Comparison of ENCODE assay signal across 8 mouse cellular contexts in the genomic region with DNA sequence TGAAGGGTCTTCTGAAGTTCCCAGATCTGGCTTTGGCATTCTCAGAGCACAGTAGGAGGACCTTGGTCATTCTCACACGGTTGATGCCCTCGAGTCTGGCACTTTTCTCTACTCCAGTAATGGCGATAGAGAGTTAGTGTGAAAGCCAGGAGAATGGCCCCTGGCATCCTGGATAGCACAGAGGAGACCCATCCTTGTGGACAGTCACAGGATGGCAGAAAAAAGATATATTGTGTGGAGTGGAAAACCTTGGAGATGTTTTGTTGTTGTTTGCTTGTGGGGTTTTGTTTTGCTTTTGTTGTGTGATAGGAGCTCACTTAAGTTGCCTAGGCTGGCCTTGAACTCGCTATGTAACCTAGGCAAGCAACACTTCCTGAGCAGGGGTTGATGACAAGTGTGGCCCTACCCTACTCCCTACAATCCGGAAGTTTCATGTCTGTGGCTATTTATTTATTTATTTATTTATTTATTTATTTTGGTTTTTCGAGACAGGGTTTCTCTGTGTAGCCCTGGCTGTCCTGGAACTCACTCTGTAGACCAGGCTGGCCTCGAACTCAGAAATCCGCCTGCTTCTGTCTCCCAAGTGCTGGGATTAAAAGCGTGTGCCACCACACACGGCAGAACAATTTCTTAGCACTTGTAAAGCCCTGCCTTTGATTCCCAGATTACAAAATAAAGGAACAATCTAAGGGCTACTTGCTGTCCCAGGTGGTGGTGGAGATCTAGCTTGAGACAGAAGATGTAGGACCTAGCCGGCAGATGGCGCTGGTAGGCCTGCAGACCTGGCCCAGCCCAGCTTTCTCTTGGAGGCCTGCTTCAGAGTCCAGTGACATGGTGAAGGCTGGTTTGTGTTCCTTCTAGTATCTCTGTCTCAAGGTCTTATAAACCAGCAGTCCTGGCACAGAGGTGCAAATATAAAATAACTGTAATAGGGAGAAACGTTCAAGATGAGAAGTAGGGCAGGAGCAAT. TPM values are rescaled to one million over a fixed set of nuclear protein-coding genes. Genes with fewer than 3 reads are reported as not detected.
DNase-seq lines count a peak whose midpoint lies in the region; ATAC-seq and TF ChIP-seq lines count a peak whose summit lies in the region.
"Had no signal": no experiment of that assay in that cellular context is flagged by ENCODE, and none has a peak within 500 bp of the region (broad histone marks: within the 10 kb centered on the region; RNA-seq: fewer than 3 reads in every experiment).

No protein-coding gene starts in this region.

- H3K4me3 ChIP-seq in hindbrain, embryonic 15.5 days, result no peak overlapping the region
- no peak overlapping the region for H3K4me3 ChIP-seq in midbrain, embryonic 11.5 days (ENCODE audit: low read depth, low read length)
- H3K4me3 ChIP-seq in small intestine, adult 2 months (ENCODE audit: low read depth, low read length), result no peak overlapping the region

- peak; percentile 88 for DNase-seq in ZHBTc4 (ENCODE audit: low read depth, low spot score)
- peak; percentile 76 for DNase-seq in cerebellum, adult 8-10 months
- DNase-seq in left cerebral cortex, postnatal 25 days (ENCODE audit: low spot score in 2 of 2), result peak; percentile 64 to 70
- DNase-seq in midbrain, embryonic 11.5 days (ENCODE audit: low spot score, missing footprints), result peak; percentile 95

- no peak overlapping the region for H3K27ac ChIP-seq in hindbrain, embryonic 15.5 days (replicated peaks)
- H3K27ac ChIP-seq in midbrain, embryonic 11.5 days (ENCODE audit: low read depth, low read length), result no peak overlapping the region
- no peak overlapping the region for H3K27ac ChIP-seq in small intestine, adult 2 months (ENCODE audit: insufficient read depth, low read depth, low read length)

- H3K36me3 ChIP-seq in hindbrain, embryonic 15.5 days, result no peaks in the 10 kb centered on the region
- H3K36me3 ChIP-seq in midbrain, embryonic 11.5 days (ENCODE audit: control insufficient read depth, insufficient read depth, low read length), result no peaks in the 10 kb centered on the region
- H3K36me3 ChIP-seq in small intestine, adult 2 months (ENCODE audit: control insufficient read depth, insufficient read depth, low read length), result no peaks in the 10 kb centered on the region

- TF ChIP-seq CTCF in small intestine, adult 2 months (IDR thresholded peaks at IDR 0.05; ENCODE audit: extremely low read depth, insufficient read length, insufficient replicate concordance, low read depth, low read length), result peak; percentile 88

- H3K27me3 ChIP-seq in hindbrain, embryonic 15.5 days, result no peaks in the 10 kb centered on the region
- H3K27me3 ChIP-seq in midbrain, embryonic 11.5 days (ENCODE audit: control insufficient read depth, insufficient read depth, low read length), result no peaks in the 10 kb centered on the region
- H3K27me3 ChIP-seq in small intestine, adult 2 months (ENCODE audit: control insufficient read depth, insufficient read depth, low read length), result no peaks in the 10 kb centered on the region

- H3K4me2 ChIP-seq in hindbrain, embryonic 15.5 days, result no peak overlapping the region
- H3K4me2 ChIP-seq in midbrain, embryonic 11.5 days, result no peak overlapping the region

- intact Hi-C loops in left cerebral cortex, postnatal 25 days (cut with DNase I), result loop anchor here (2.0 to 5.0 kb wide), 4 partner anchors 41 to 165 kb away; no protein-coding TSS in a partner anchor

- H3K4me1 ChIP-seq in hindbrain, embryonic 15.5 days (replicated peaks), result no peaks in the 10 kb centered on the region
- H3K4me1 ChIP-seq in midbrain, embryonic 11.5 days (ENCODE audit: control insufficient read depth, insufficient read depth, low read length), result no peaks in the 10 kb centered on the region
- H3K4me1 ChIP-seq in small intestine, adult 2 months (ENCODE audit: control insufficient read depth, insufficient read depth, insufficient read length, low read length), result no peaks in the 10 kb centered on the region

- ATAC-seq in frontal cortex, adult (ENCODE audit: low TSS enrichment), result peak; percentile 75; the same call in 1 of the 2 replicates
- ATAC-seq in hindbrain, embryonic 15.5 days (ENCODE audit: low FRiP score, low read depth), result peak; percentile 54
- ATAC-seq in midbrain, embryonic 11.5 days (ENCODE audit: low FRiP score), result peak; percentile 54; the same call in 1 of the 2 replicates

- TF ChIP-seq POLR2A in small intestine, adult 2 months (IDR thresholded peaks at IDR 0.05; ENCODE audit: low read depth, low read length), result no peak

- WGBS in hindbrain, embryonic 15.5 days, result 42% methylated on average over 13 of the region's 13 CpGs
- 41% methylated on average over 13 of the region's 13 CpGs for WGBS in midbrain, embryonic 11.5 days
- 41% methylated on average over 13 of the region's 13 CpGs for WGBS in small intestine, adult 2 months

- H3K9ac ChIP-seq in hindbrain, embryonic 15.5 days, result no peak overlapping the region
- H3K9ac ChIP-seq in midbrain, embryonic 11.5 days (ENCODE audit: low read length), result no peak overlapping the region

- H3K9me3 ChIP-seq in hindbrain, embryonic 15.5 days, result no peaks in the 10 kb centered on the region
- no peaks in the 10 kb centered on the region for H3K9me3 ChIP-seq in midbrain, embryonic 11.5 days (ENCODE audit: control insufficient read depth, low read length)
- H3K9me3 ChIP-seq: megakaryocyte, embryonic 14.5 days had no signal

RNA-seq across cellular contexts. Expression of a gene that starts 21.1 kb away (rescaled TPM):
- polyA plus RNA-seq in hindbrain, embryonic 15.5 days (2015; fragmentation: Nextera tagmentation; extraction: Ambion mirVana), result 112 and 117 TPM in 2 replicates
- 100 to 1,000 TPM; 229 to 230 TPM for total RNA-seq in left cerebral cortex, postnatal 25 days (2021)
- polyA plus RNA-seq in midbrain, embryonic 11.5 days (2014; fragmentation: Nextera tagmentation; extraction: Ambion mirVana), result 34.8 and 36.3 TPM in 2 replicates
- polyA plus RNA-seq in small intestine, adult 2 months (2012; rRNA removed), result 28.2 and 43.9 TPM in 2 replicates

RNA-seq across cellular contexts. Expression of a gene that starts 23.1 kb away (rescaled TPM):
- polyA plus RNA-seq in hindbrain, embryonic 15.5 days (2015; fragmentation: Nextera tagmentation; extraction: Ambion mirVana), result 17.4 and 17.5 TPM in 2 replicates
- 100 to 1,000 TPM; 111 to 128 TPM for total RNA-seq in left cerebral cortex, postnatal 25 days (2021)
- 3.6 and 4.3 TPM in 2 replicates for polyA plus RNA-seq in midbrain, embryonic 11.5 days (2014; fragmentation: Nextera tagmentation; extraction: Ambion mirVana)
- 8.2 and 18.4 TPM in 2 replicates for polyA plus RNA-seq in small intestine, adult 2 months (2012; rRNA removed)
